Mouse (Mus musculus): Measurements from ENCODE around the gene Fuca1. TPM values are rescaled to one million over a fixed set of nuclear protein-coding genes. Genes with fewer than 3 reads are reported as not detected.

Fuca1 gene
- total RNA-seq, 1 experiment from 2014 or later, result 70.8 TPM

GRCm38 (mm10) chr4:135946659-135947301, 26.2 kb downstream of the Fuca1 start:
- ATAC-seq (replicated peaks; ENCODE audit: low read depth, poor library complexity, severe bottlenecking), result peak; percentile 12; the same call in 1 of the 2 replicates

- no peak for ATAC-seq (replicated peaks; ENCODE audit: low read depth, poor library complexity, severe bottlenecking)
These were observed 27.6 kb downstream of the Fuca1 start for GRCm38 (mm10) chr4:135948142-135948541.

- ATAC-seq (replicated peaks; ENCODE audit: low read depth, poor library complexity, severe bottlenecking), result no peak
These were observed 28.9 kb downstream of the Fuca1 start for GRCm38 (mm10) chr4:135949475-135949874.

GRCm38 (mm10) chr4:135949911-135950310, 29.4 kb downstream of the Fuca1 start:
- no peak for ATAC-seq (replicated peaks; ENCODE audit: low read depth, poor library complexity, severe bottlenecking)

- ATAC-seq (replicated peaks; ENCODE audit: low read depth, poor library complexity, severe bottlenecking), result no peak
These were observed 29.8 kb downstream of the Fuca1 start for GRCm38 (mm10) chr4:135950365-135950764.

- no peak for ATAC-seq (replicated peaks; ENCODE audit: low read depth, poor library complexity, severe bottlenecking)
These were observed 31.0 kb downstream of the Fuca1 start for GRCm38 (mm10) chr4:135951505-135951904.

- no peak for ATAC-seq (replicated peaks; ENCODE audit: low read depth, poor library complexity, severe bottlenecking)
These were observed 32.6 kb downstream of the Fuca1 start for GRCm38 (mm10) chr4:135953179-135953578.

GRCm38 (mm10) chr4:135954241-135954640, 33.7 kb downstream of the Fuca1 start:
- ATAC-seq (replicated peaks; ENCODE audit: low read depth, poor library complexity, severe bottlenecking), result peak; percentile 77

GRCm38 (mm10) chr4:135955886-135956285, 35.4 kb downstream of the Fuca1 start:
- no peak for ATAC-seq (replicated peaks; ENCODE audit: low read depth, poor library complexity, severe bottlenecking)

- ATAC-seq (replicated peaks; ENCODE audit: low read depth, poor library complexity, severe bottlenecking), result no peak
These were observed 37.8 kb downstream of the Fuca1 start for GRCm38 (mm10) chr4:135958354-135958753.

- peak; percentile 55 for ATAC-seq (replicated peaks; ENCODE audit: low read depth, poor library complexity, severe bottlenecking)
These were observed 40.2 kb downstream of the Fuca1 start for GRCm38 (mm10) chr4:135960717-135961116.

- ATAC-seq (replicated peaks; ENCODE audit: low read depth, poor library complexity, severe bottlenecking), result no peak
These were observed 41.2 kb downstream of the Fuca1 start for GRCm38 (mm10) chr4:135961709-135962108.

GRCm38 (mm10) chr4:135962198-135962597, 41.7 kb downstream of the Fuca1 start:
- ATAC-seq (replicated peaks; ENCODE audit: low read depth, poor library complexity, severe bottlenecking), result no peak

GRCm38 (mm10) chr4:135962946-135963345, 42.4 kb downstream of the Fuca1 start:
- ATAC-seq (replicated peaks; ENCODE audit: low read depth, poor library complexity, severe bottlenecking), result no peak

- peak; percentile 85 for ATAC-seq (replicated peaks; ENCODE audit: low read depth, poor library complexity, severe bottlenecking)
These were observed 43.1 kb downstream of the Fuca1 start, which contains the start of gene Gale for GRCm38 (mm10) chr4:135963457-135964193. Gene Gale, plus strand, starts transcription at chr4:135963727.

- ATAC-seq (replicated peaks; ENCODE audit: low read depth, poor library complexity, severe bottlenecking), result peak; percentile 12; the same call in 1 of the 2 replicates
These were observed 43.9 kb downstream of the Fuca1 start for GRCm38 (mm10) chr4:135964426-135964825.

- ATAC-seq (replicated peaks; ENCODE audit: low read depth, poor library complexity, severe bottlenecking), result no peak
These were observed 44.6 kb downstream of the Fuca1 start for GRCm38 (mm10) chr4:135965113-135965512.

- ATAC-seq (replicated peaks; ENCODE audit: low read depth, poor library complexity, severe bottlenecking), result no peak
These were observed 45.7 kb downstream of the Fuca1 start for GRCm38 (mm10) chr4:135966283-135966682.

- ATAC-seq (replicated peaks; ENCODE audit: low read depth, poor library complexity, severe bottlenecking), result no peak
These were observed 46.7 kb downstream of the Fuca1 start for GRCm38 (mm10) chr4:135967086-135967760.

- ATAC-seq (replicated peaks; ENCODE audit: low read depth, poor library complexity, severe bottlenecking), result no peak
These were observed 47.8 kb downstream of the Fuca1 start for GRCm38 (mm10) chr4:135968271-135968869.

Data from common myeloid progenitor, adult 5-6 weeks (primary cell).